In the genomic region with DNA sequence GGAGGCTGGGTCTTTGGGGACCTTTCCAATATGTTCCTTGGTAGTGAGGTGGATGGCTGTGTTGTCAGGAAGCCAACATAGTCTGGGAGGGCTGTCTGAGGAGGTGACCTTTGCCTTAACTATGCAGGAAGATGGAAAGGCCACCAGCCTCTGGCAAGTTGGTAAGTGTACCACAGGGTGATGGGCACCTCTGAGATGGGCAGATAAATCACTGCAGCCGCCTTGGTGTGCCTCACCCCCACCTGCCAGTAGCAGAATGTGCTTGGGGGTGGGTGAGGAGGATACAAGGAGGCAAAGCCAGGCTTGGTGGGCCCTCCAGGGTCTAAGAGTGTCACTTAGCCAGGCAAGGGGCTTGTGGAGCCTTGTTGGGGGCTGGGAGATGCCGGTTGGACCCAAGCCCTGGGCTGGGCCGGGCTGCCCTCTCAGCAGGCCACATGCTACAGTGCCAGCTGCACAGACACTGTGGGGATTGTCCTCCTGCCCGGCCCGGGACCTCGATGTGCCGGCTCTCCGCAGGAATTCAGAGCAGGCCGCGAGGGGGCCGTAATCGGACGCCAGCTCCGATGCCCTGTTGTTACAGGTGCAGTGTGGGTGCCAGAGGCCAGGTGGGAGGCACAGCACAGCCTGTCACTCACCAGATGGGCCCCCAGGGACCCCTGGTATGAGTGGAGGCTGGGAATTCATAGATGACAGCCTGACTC, we compare ENCODE assay signal across 11 mouse cellular contexts.
DNase-seq lines count a peak whose midpoint lies in the region; ATAC-seq and TF ChIP-seq lines count a peak whose summit lies in the region.
"Had no signal": no experiment of that assay in that cellular context is flagged by ENCODE, and none has a peak within 500 bp of the region (broad histone marks: within the 10 kb centered on the region; RNA-seq: fewer than 3 reads in every experiment).

No protein-coding gene starts in this region.

- H3K4me2 ChIP-seq in limb, embryonic 15.5 days, result no peak overlapping the region
- H3K4me2 ChIP-seq in liver, embryonic 12.5 days, result no peak overlapping the region
- H3K4me2 ChIP-seq: embryonic facial prominence, embryonic 15.5 days; lung, embryonic 15.5 days had no signal

- H3K4me1 ChIP-seq in cerebellum, adult 2 months (ENCODE audit: control insufficient read depth, insufficient read depth, low read length), result no peaks in the 10 kb centered on the region; the same call in 1 of the 2 replicates
- peaks cover 45% of the 10 kb centered on the region for H3K4me1 ChIP-seq in limb, embryonic 15.5 days
- peaks cover 3% of the 10 kb centered on the region; the same call in 1 of the 2 replicates for H3K4me1 ChIP-seq in liver, embryonic 12.5 days

- no peak for TF ChIP-seq CTCF in cerebellum, adult 2 months (IDR thresholded peaks at IDR 0.05; ENCODE audit: borderline replicate concordance, insufficient read depth, low read depth, low read length)

- H3K27me3 ChIP-seq in cerebellum, adult 2 months (ENCODE audit: control insufficient read depth, insufficient read depth, low read length), result no peaks in the 10 kb centered on the region
- H3K27me3 ChIP-seq in limb, embryonic 15.5 days, result no peaks in the 10 kb centered on the region
- 0 out of 2 replicates have a peak, but pooled peaks cover 4% of the 10 kb centered on the region for H3K27me3 ChIP-seq in liver, embryonic 12.5 days (replicated peaks)
- H3K27me3 ChIP-seq: embryonic facial prominence, embryonic 15.5 days; lung, embryonic 15.5 days had no signal

- H3K4me3 ChIP-seq in cerebellum, adult 2 months (replicated peaks; ENCODE audit: insufficient read depth, low read depth, low read length), result no peak overlapping the region
- H3K4me3 ChIP-seq in limb, embryonic 15.5 days, result no peak overlapping the region
- no peak overlapping the region for H3K4me3 ChIP-seq in liver, embryonic 12.5 days
- H3K4me3 ChIP-seq: embryonic facial prominence, embryonic 15.5 days; lung, embryonic 15.5 days had no signal

- TF ChIP-seq POLR2A in cerebellum, adult 2 months (IDR thresholded peaks at IDR 0.05; ENCODE audit: borderline replicate concordance, insufficient read depth, low read length), result no peak

- no peaks in the 10 kb centered on the region for H3K9me3 ChIP-seq in limb, embryonic 15.5 days
- no peaks in the 10 kb centered on the region for H3K9me3 ChIP-seq in liver, embryonic 12.5 days (replicated peaks)
- H3K9me3 ChIP-seq: embryonic facial prominence, embryonic 15.5 days; lung, embryonic 15.5 days had no signal

- peak; percentile 41; the same call in 1 of the 2 replicates for ATAC-seq in limb, embryonic 15.5 days (ENCODE audit: insufficient number of reproducible peaks, low FRiP score, low TSS enrichment, low read depth)
- no peak; the same call in 1 of the 2 replicates for ATAC-seq in liver, embryonic 12.5 days

- H3K27ac ChIP-seq in cerebellum, adult 2 months (ENCODE audit: insufficient read depth, low read length), result no peak overlapping the region
- peak overlapping the region; percentile 58; the same call in 1 of the 2 replicates for H3K27ac ChIP-seq in limb, embryonic 15.5 days
- no peak overlapping the region for H3K27ac ChIP-seq in liver, embryonic 12.5 days
- H3K27ac ChIP-seq: embryonic facial prominence, embryonic 15.5 days; lung, embryonic 15.5 days had no signal

- no peak overlapping the region for H3K9ac ChIP-seq in limb, embryonic 15.5 days
- H3K9ac ChIP-seq in liver, embryonic 12.5 days, result no peak overlapping the region
- H3K9ac ChIP-seq: embryonic facial prominence, embryonic 15.5 days; lung, embryonic 15.5 days had no signal

- 14% methylated on average over 14 of the region's 14 CpGs for WGBS in cerebellum, adult 2 months
- 67% methylated on average over 14 of the region's 14 CpGs for WGBS in limb, embryonic 15.5 days
- WGBS in liver, embryonic 12.5 days (ENCODE audit: insufficient replicate concordance), result 79% methylated on average over 14 of the region's 14 CpGs

- H3K36me3 ChIP-seq in limb, embryonic 15.5 days, result no peaks in the 10 kb centered on the region
- no peaks in the 10 kb centered on the region for H3K36me3 ChIP-seq in liver, embryonic 12.5 days
- H3K36me3 ChIP-seq: embryonic facial prominence, embryonic 15.5 days; lung, embryonic 15.5 days had no signal

- peak; percentile 47 for DNase-seq in layer of hippocampus, adult 11-12 months (ENCODE audit: low spot score)
- no peak for DNase-seq in layer of hippocampus, adult 9-10 months (ENCODE audit: low spot score)
- DNase-seq in cerebellum, adult 2 months, result peak; percentile 28
- DNase-seq in cerebellum, postnatal 36 days, result peak; percentile 6 to 16
- no peak for DNase-seq in thymus, postnatal 25 days
- DNase-seq in urinary bladder, postnatal 36 days (ENCODE audit: low spot score in 2 of 2), result no peak
- DNase-seq: kidney, adult 11 months had no signal

Comparison
In these comparisons a context has a peak if more than half of its experiments do, and no peak if none do; other contexts are left out.
1. DNase-seq: peak in layer of hippocampus, adult 11-12 months (single experiment), cerebellum, adult 2 months (2 of 2) and cerebellum, postnatal 36 days (2 of 2); none in layer of hippocampus, adult 9-10 months (single experiment), thymus, postnatal 25 days (single experiment) and urinary bladder, postnatal 36 days (0 of 2).